Mouse (Mus musculus) neural tube, embryonic 11.5 days (tissue): ENCODE measurements at regions not wholly inside any gene's neighbourhood (a gene's known extent, or its start where the extent isn't known, plus 50 kb on each side); places are given as distances from the start of the nearest gene placed in this dataset.

Source experiments
- ATAC-seq: fragments of 200-750 bp; cut with Nextera tagmentation; 2 replicates; pipeline ENCODE4 v1.8.0; 2017; ENCODE audit warnings: moderate number of reproducible peaks, mild to moderate bottlenecking, moderate TSS enrichment, moderate library complexity; ENCODE audit not compliant: insufficient read depth, low FRiP score, low TSS enrichment
- DNase-seq: peaks from one replicate; pipeline ENCODE4 v3.0.0-alpha.2; 2015; ENCODE audit warnings: low spot score
- H3K27ac ChIP-seq: fragments of 300-500 bp; sonication (generic); 2 replicates; pipeline ENCODE4 v1.5.1; 2014; ENCODE audit warnings: low read depth, mild to moderate bottlenecking, low read length
- H3K27me3 ChIP-seq: fragments of 300-500 bp; sonication (generic); 2 replicates; pipeline ENCODE4 v1.6.1; 2014; ENCODE audit warnings: mild to moderate bottlenecking, low read length, mixed read lengths; ENCODE audit not compliant: control insufficient read depth, insufficient read depth
- H3K36me3 ChIP-seq: fragments of 300-500 bp; sonication (generic); 2 replicates; pipeline ENCODE4 v1.6.1; 2014; ENCODE audit warnings: mild to moderate bottlenecking, low read length, moderate library complexity, mixed read lengths; ENCODE audit not compliant: control insufficient read depth, insufficient read depth
- H3K4me1 ChIP-seq: fragments of 300-500 bp; sonication (generic); 2 replicates; pipeline ENCODE4 v1.6.1; 2014; ENCODE audit warnings: low read length, mixed read lengths; ENCODE audit not compliant: control insufficient read depth, insufficient read depth
- H3K4me2 ChIP-seq: fragments of 300-500 bp; sonication (generic); 2 replicates; pipeline ENCODE4 v1.6.1; 2014; ENCODE audit warnings: low read depth, mild to moderate bottlenecking, moderate library complexity
- H3K4me3 ChIP-seq: fragments of 300-500 bp; sonication (generic); 2 replicates; pipeline ENCODE4 v1.5.1; 2014; ENCODE audit warnings: low read depth, low read length
- H3K9ac ChIP-seq: fragments of 300-500 bp; sonication (generic); 2 replicates; pipeline ENCODE4 v1.6.1; 2014; ENCODE audit warnings: mild to moderate bottlenecking, low read length
- H3K9me3 ChIP-seq: fragments of 300-500 bp; sonication (generic); 2 replicates; pipeline ENCODE4 v1.6.1; 2016; ENCODE audit warnings: low read length; ENCODE audit not compliant: control insufficient read depth
- WGBS: fragments of 180-500 bp; shearing (Covaris S2); extraction: QIAGEN DNeasy Blood & Tissue Kit; methylation state at CpG from one replicate; pipeline ENCODE4 v1.1.7; 2014; 5-methylcytosine and 5-hydroxymethylcytosine counted together

- peaks cover 17% of the 10 kb centered on the region for H3K27me3 ChIP-seq
- H3K4me1 ChIP-seq: no peaks in the 10 kb centered on the region
- H3K4me3 ChIP-seq: no peak overlapping the region
- DNase-seq (no peak), ATAC-seq (no peak)
- no peaks in the 10 kb centered on the region for H3K9me3 ChIP-seq
- no peak overlapping the region for H3K9ac ChIP-seq
- H3K36me3 ChIP-seq: no peaks in the 10 kb centered on the region
- no peak overlapping the region for H3K27ac ChIP-seq
- WGBS: 81% methylated on average over 8 of the region's 8 CpGs
- H3K4me2 ChIP-seq: no peak overlapping the region
These were observed 54.4 kb upstream of the Ifne start for GRCm38 (mm10) chr4:88934266-88935025.

GRCm38 (mm10) chr4:88931217-88931616, 51.2 kb upstream of the Ifne start:
- H3K9ac ChIP-seq: no peak overlapping the region
- H3K4me3 ChIP-seq: no peak overlapping the region
- DNase-seq (no peak), ATAC-seq (no peak)
- H3K27ac ChIP-seq: no peak overlapping the region
- H3K4me2 ChIP-seq: no peak overlapping the region
- no peaks in the 10 kb centered on the region for H3K36me3 ChIP-seq
- H3K9me3 ChIP-seq: no peaks in the 10 kb centered on the region
- H3K4me1 ChIP-seq: no peaks in the 10 kb centered on the region
- H3K27me3 ChIP-seq: peaks cover 2% of the 10 kb centered on the region; the same call in 1 of the 2 replicates
- 92% methylated on average over 9 of the region's 9 CpGs for WGBS
